Mouse (Mus musculus) spleen, postnatal 10 days (tissue): ENCODE results near the gene Agbl1.
A peak's percentile ranks its signal among the peaks of the same experiment; 100 is the strongest.

ENCODE experiments used
- DNase-seq, 2 experiments: peaks; one replicate each; pipeline ENCODE4 v3.0.0; 2021 to 2022; ENCODE audit warnings: low spot score in 2 of 2

Agbl1 gene

DNA sequence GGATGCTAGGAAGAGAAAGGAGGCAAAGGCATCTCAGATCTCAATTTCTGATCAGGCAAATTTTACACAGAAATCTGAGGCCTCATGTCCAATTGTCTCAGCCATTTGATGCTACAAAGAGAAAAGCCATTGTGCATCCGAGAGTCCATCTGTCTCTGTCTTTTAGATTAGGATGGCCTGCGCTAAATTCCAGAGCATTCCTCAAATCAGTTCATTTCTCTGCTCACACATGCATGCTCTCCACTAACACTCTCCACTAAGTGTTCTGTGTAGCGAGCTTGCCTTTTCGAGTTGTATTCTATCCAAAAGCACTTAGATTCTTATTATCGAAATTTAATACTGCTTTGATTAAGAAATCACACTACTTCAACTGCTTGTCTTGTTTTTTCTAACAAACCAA lies 159.6 kb downstream of the Agbl1 start:
- no peak for DNase-seq

GRCm38 (mm10) chr7:76392296-76392940 lies 162.7 kb downstream of the Agbl1 start:
- DNase-seq, result no peak

DNA sequence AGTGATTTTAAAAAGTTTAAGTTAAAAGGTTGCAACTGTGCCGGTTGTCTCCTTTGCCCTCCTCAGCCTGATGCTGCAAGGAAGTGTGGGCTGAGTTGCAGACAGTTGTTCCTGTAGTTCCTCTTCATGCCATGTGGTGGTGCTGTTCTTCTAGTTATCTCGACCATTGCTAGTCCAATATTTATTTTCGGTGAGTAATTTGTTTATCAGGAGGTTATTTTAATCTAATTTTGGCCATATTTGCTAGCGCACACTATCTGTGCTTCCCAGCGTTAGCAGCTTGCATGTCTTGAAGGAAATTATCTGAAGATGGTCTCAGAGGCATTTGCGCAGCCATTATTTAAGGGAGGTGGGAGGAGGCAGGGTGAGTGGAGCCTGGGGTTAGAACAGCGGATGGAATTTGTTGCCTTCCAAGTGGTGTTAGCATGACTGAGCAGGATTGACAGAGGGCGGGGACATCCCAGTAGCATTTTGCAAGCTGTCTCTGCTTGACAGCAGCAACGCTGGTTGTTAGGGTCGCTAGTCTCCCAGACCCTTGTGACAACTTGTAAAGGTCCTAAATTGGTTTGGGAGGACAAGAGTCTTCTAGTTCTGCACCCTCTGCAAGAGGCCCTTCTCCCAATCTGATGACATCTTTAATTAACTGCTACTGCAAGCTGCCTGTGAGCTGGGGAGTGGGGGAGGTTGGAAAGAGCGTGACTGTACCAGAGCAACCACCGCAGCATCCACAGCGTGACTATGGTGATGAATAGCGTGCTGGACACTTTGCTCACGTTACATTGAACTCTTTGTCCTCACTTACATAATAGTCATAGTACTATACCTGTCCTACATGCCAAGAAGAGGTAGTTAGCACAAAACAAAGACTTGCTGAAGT lies 163.5 kb downstream of the Agbl1 start:
- DNase-seq, result peak; percentile 22 to 68

DNA sequence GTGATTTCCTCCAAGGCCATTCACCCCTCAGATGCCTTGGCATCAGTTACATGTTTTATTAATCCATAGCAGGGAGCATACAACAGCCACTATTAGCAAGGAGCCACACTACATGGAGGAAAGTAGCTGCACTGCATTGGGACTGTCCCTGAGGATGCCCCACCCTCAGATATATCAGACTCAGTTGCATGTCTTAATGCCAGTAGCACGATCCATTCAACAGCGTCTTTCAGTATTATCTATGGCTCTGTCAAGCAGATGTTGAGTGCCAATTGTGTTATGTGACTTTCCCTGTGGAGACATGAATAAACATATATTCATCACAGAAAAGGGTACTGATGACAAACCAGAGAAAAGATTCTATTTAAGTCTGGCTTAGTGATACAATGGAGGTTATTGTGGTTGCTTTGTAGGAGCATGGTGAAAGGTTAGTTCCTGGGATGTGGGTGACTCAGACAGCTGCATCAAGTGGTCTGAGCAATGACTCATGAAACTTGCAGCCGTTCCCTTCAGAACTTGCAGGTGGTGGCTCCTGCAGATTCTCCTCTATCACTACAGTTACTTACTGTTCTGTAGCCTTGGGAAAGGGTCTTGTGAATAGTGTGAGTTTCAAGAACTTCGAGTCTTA lies 178.4 kb downstream of the Agbl1 start:
- DNase-seq, result no peak

- no peak for DNase-seq
These were observed 179.3 kb downstream of the Agbl1 start for GRCm38 (mm10) chr7:76409020-76409419.

- no peak for DNase-seq
These were observed 180.9 kb downstream of the Agbl1 start for GRCm38 (mm10) chr7:76410403-76411180.

- no peak for DNase-seq
These were observed 182.4 kb downstream of the Agbl1 start for GRCm38 (mm10) chr7:76411933-76412587.

DNA sequence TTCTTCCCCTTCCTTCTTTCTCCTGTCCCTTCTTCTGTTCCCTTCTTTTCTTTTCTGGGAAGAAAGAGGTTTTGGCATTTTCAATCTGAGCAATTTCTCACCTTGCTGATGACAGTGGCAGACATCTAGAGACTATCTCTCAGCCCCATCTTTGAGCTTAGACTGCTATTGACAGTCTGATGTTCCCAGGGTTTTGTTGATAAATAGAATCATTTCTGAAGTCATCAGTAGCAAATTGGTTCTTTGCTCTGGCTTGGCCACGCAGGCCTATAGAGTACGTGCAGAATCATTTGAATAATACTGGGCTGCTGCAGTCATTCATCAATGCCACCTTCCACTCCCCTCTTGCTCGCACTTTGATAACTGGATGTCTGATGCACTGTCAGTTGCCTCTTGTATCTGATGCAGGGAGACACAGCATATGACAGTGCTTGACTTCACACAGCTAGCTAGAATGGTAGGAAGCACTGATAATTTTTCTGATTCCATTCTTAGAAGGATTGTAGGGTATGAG lies 186.5 kb downstream of the Agbl1 start:
- no peak for DNase-seq

DNA sequence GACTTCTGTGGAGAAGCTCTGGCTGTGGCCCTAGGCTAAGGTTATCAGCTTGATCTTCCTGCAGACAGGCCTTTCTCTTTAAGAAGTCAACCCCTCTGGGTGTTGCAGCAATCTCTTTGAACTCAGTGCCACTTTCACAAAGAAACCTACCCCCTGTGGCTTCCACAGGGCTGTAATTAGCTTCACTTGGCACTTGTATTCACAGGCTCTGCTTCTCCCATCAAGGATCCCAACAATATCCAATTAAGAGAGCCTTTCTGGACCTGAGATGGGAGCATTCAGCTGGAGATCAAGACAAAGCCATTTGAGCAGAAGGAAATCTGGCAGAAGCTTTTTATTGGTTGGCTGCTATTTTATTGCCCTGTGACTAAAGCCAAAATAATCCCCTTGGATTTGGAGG lies 208.9 kb downstream of the Agbl1 start:
- no peak for DNase-seq

GRCm38 (mm10) chr7:76438988-76439387 lies 209.3 kb downstream of the Agbl1 start:
- no peak for DNase-seq

DNA sequence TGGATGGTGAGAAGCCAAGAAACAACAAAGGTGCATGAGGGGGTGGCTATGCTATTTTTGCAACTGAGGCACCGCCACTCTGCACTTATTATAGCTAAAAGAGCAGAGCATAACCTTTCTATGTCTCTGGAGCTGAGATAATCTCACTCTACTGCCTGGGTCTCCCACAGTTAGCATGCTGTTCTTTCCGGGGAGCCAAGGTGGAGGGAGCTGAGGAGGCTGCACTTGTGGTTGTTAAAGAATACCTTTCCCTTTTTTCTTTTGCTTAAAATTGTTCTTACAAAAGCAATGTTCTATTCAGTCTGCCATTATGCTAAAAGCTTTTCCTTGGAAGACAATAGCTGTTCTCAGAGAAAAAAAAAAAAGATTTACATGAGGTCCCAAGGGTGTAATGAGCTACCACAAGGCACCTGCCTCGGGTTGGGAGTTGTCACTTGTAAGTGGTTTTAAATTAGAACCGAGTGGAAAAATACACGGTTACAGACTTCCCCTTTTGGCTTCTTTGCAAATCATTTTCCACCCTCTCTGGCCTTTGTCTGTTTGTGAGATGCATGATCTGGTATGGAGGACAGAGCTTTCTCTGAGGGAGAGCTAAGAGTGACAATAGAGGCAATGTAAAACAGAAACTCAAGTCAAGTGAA lies 232.8 kb downstream of the Agbl1 start:
- DNase-seq, result peak in 1 of 2 experiments; percentile 13

DNA sequence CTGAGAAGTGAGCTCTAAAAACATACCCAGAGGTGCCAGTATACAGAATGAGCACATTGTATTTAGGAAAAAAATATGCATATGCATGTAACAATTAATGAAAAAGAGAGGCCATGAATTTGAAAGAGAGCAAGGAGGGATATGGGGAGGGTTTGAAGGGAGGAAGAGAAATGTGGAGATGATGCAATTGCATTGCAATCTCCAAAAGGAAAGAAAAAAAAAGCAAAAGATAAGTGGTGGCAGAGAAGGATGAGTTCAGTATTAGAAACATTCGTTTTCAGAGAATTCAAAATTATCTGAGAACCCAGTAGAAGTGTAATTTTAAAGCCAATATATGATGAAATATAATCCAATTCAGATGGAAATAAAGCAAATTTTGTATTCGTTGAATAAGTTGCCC lies 236.7 kb downstream of the Agbl1 start:
- DNase-seq, result no peak

DNA sequence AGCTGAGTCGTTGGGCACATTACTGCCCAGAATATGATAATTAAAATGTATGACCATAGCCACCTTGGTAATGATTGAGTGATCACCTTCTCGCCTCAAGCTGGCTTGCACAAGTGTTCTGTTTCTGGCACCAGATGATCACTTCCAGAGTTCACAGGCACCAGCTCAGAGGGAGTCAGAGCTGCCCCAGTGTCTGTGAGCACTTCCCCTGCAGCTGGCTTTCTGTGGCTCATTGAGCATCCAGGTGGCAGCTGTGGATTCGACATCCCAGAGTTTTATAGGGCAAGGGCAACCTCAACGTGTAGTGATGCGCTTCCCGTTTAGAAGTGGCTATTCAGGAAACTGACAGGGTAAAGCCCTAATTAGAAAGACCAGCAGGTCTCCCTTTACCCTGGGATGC lies 244.5 kb downstream of the Agbl1 start:
- DNase-seq, result peak in 1 of 2 experiments; percentile 27

- DNase-seq, result no peak
These were observed 255.9 kb downstream of the Agbl1 start for GRCm38 (mm10) chr7:76485546-76485945.

DNA sequence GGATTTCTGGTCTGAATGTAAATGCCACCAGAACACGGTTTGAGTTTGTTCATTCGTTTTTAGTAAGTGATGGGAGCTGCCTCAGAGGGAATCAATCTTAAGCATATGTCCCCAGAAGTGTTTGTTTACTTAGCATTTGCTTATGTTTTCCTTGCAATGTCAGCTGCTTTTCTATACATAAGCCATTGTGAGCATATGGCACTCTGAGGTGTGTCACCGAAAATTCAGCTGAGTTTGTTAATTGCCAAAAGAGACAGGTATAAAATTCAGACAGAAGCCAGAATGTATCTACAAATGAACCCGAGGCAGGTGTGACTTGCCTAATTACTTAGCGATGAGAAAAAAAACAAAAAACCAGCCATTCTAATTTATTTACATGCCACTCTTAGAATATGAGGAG lies 257.8 kb downstream of the Agbl1 start:
- DNase-seq, result no peak

DNA sequence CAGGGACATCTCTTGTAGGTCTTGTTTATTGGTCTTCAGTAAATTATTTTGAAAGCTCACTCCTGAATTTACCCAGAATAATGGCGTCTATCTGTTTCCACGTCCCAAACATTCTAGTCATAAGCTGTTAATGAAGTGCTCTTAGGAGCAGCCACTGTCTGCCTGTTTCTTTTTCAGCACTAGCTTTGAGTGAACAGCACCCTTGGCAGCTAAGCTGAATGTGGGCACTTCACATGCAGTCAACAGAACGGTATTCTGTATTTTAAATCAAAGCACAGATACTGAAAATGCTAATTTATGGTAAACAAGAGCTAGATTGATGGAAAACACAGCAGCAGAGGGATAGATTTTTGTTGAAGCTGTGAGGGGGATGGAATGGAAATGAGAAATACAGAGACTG lies 294.6 kb downstream of the Agbl1 start:
- no peak for DNase-seq

GRCm38 (mm10) chr7:76546456-76546855 lies 316.8 kb downstream of the Agbl1 start:
- no peak for DNase-seq

GRCm38 (mm10) chr7:76547313-76547712 lies 317.6 kb downstream of the Agbl1 start:
- no peak for DNase-seq

DNA sequence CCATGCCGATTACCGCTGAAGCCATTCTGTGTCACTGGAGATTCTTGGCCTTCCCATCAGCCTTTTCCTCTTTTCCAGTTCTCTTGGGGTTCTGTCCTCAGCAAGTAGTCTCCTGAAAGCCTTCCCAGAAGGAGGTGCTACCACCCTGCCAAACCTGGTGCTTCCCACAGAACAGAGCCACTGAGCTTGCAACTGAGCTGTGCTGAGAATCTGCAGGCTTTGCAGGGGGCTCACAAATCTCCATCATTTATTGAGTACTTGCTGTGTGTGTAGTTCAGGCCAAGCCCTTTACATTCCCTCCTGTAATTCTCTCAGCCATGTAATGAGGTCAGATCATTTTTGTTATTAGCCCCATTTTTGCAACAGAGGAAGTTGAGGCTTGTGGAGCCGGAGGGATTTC lies 322.2 kb downstream of the Agbl1 start:
- no peak for DNase-seq

DNA sequence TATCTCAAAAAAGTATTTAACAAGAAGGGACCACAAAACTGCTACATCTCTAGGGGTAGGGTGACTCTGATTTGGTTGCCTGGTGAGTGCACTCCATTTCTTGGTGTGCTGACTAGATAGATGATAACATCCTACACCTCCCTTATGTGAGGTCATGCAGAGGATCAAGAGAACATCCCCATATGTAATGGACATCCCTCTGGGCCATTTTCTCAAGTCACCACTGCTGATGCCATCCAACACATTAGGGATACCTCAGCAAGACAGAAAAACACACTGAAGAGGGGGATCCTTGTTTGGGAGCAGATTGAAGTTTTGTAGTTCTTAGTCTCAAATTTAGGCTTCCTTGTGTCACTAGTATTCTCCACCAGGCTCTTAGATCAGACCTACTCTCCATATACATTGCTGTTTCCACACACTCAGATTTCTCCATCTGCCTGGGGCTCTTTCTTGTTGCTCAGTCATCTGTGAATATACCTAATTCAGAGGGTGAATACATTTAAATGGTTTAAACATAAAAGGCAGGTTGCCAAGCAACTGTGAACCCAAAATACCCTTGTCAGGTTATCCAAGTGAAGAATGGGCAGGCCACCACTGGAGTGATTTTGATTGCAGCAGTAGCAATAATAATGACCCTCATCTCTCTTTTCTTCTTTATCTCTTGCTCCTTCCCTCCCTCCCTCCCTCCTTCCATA lies 331.0 kb downstream of the Agbl1 start:
- no peak for DNase-seq
